Mouse (Mus musculus): Measurements from ENCODE around the gene 2310057N15Rik. TPM values are rescaled to one million over a fixed set of nuclear protein-coding genes. Genes with fewer than 3 reads are reported as not detected.
"Not testable (repeated sequence)": the region's sequence is repeated elsewhere in the genome, so short reads cannot be mapped to it uniquely, and the experiment has no call there.

The 2310057N15Rik gene
- not detected in 2 replicates for polyA plus RNA-seq (2015; fragmentation: Nextera tagmentation; extraction: Ambion mirVana)

DNA sequence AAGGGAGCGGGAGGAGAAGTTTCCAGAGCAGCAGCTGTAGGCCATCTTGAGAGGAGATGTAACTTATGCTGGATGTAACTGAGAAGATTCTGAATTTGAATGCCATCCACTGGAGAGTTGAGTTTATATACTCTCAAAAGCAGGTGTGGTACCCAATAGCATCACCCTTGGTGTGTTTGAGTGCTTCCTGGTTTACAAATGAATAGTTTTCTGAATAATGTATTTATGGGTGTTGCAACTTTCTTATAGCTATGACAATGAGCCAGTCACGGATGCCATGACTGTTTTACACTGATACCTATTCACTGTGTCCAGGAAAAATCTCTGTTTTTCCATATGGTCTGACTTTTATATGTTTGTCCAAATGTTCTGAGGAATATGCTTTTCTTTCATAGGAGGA, at the start of gene 2310057N15Rik:
Gene 2310057N15Rik, minus strand, starts transcription at position 101 of the 400 bp plus-strand sequence.
- H3K9me3 ChIP-seq (replicated peaks): no peaks in the 10 kb centered on the region; the same call in 1 of the 2 replicates
- H3K27me3 ChIP-seq: no peaks in the 10 kb centered on the region
- 77% methylated on average over 2 of the region's 2 CpGs for WGBS
- H3K4me2 ChIP-seq: no peak within 1 kb of the TSS
- no peaks in the 10 kb centered on the region for H3K4me1 ChIP-seq (replicated peaks)
- no peak within 1 kb of the TSS for H3K9ac ChIP-seq
- no peak within 1 kb of the TSS for H3K27ac ChIP-seq
- ATAC-seq (replicated peaks; ENCODE audit: insufficient number of reproducible peaks, insufficient read depth, low FRiP score, low read depth): no peak
- no peak within 1 kb of the TSS for H3K4me3 ChIP-seq
- no peaks in the 10 kb centered on the region for H3K36me3 ChIP-seq

- 73% methylated on average over 3 of the region's 3 CpGs for WGBS
- ATAC-seq (replicated peaks; ENCODE audit: insufficient number of reproducible peaks, insufficient read depth, low FRiP score, low read depth): no peak
- no peaks in the 10 kb centered on the region for H3K4me1 ChIP-seq (replicated peaks)
- no peak overlapping the region for H3K9ac ChIP-seq
- H3K27ac ChIP-seq: no peak overlapping the region
- H3K27me3 ChIP-seq: no peaks in the 10 kb centered on the region
- no peaks in the 10 kb centered on the region for H3K9me3 ChIP-seq (replicated peaks)
- H3K36me3 ChIP-seq: no peaks in the 10 kb centered on the region
- no peak overlapping the region for H3K4me3 ChIP-seq
- no peak overlapping the region for H3K4me2 ChIP-seq
These were observed 49.7 kb upstream of the 2310057N15Rik start for GRCm38 (mm10) chr16:88823736-88824135.

- Histone ChIP-seq H3K27ac (no peak within 1 kb of the TSS), H3K9me3 (replicated peaks) (no peaks in the 10 kb centered on the region), H3K4me1 (replicated peaks) (no peaks in the 10 kb centered on the region), H3K27me3 (no peaks in the 10 kb centered on the region), H3K4me3 (no peak within 1 kb of the TSS), H3K9ac (no peak within 1 kb of the TSS), H3K36me3 (no peaks in the 10 kb centered on the region), H3K4me2 (no peak within 1 kb of the TSS)
- no peak for ATAC-seq (replicated peaks; ENCODE audit: insufficient number of reproducible peaks, insufficient read depth, low FRiP score, low read depth)
- 74% methylated on average over 3 of the region's 3 CpGs for WGBS
These were observed 46.1 kb upstream of the 2310057N15Rik start, which contains the start of gene Krtap15 for GRCm38 (mm10) chr16:88820066-88820465. Gene Krtap15, plus strand, starts transcription at chr16:88820215.

DNA sequence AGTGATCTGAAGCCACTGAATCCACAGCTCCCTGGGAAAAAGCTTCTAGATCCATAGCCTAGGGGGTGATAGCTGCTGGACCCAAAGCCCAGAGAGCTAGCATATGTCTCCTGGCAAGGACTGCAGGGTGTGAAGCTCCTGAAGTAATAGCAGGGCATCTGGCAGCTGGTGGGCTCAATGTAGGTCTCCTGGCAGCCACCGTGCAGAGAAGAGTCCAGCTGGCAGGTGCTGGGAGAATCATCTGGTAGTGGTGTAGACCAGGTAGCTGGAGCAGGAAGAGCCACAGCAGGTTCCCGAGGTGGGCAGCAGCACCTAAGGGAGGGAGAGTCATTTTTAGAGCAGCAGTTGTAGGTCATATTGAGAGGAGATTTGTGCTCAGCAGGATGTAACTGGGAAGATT, 37.8 kb upstream of the 2310057N15Rik start, which contains the start of gene Gm20741:
Gene Gm20741, minus strand, starts transcription at position 394 of the 400 bp plus-strand sequence.
- Histone ChIP-seq H3K36me3 (no peaks in the 10 kb centered on the region), H3K27me3 (no peaks in the 10 kb centered on the region), H3K9ac (no peak within 1 kb of the TSS), H3K27ac (no peak within 1 kb of the TSS), H3K4me3 (no peak within 1 kb of the TSS), H3K9me3 (replicated peaks) (no peaks in the 10 kb centered on the region), H3K4me1 (replicated peaks) (no peaks in the 10 kb centered on the region), H3K4me2 (no peak within 1 kb of the TSS)
- ATAC-seq (replicated peaks; ENCODE audit: insufficient number of reproducible peaks, insufficient read depth, low FRiP score, low read depth): no peak
- 58% methylated on average over 2 of the region's 2 CpGs for WGBS

DNA sequence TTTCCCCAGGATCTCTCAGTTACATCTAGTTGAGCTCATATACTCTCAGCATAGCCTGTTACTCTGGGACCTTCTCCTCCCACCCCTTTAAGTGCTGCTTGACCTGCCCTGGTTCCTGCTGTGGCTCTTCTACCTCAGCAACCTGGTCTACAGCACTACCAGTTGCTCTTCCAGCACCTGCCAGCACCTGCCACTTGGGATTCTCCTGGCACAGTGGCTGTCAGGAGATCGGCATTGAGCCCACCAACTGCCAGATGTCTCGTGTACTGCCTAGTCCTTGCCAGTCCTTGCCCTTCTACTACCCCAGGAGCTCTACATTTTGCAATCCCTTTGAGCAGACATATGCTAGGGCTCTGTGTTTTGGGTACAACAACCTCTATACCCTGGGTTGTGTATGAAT, 12.8 kb upstream of the 2310057N15Rik start:
- no peaks in the 10 kb centered on the region for H3K27me3 ChIP-seq
- H3K4me2 ChIP-seq: no peak overlapping the region
- no peak overlapping the region for H3K9ac ChIP-seq
- 78% methylated on average over 2 of the region's 2 CpGs for WGBS
- no peaks in the 10 kb centered on the region for H3K9me3 ChIP-seq (replicated peaks)
- H3K27ac ChIP-seq: no peak overlapping the region
- H3K4me3 ChIP-seq: no peak overlapping the region
- ATAC-seq (replicated peaks; ENCODE audit: insufficient number of reproducible peaks, insufficient read depth, low FRiP score, low read depth): no peak
- H3K36me3 ChIP-seq: no peaks in the 10 kb centered on the region
- no peaks in the 10 kb centered on the region for H3K4me1 ChIP-seq (replicated peaks)

DNA sequence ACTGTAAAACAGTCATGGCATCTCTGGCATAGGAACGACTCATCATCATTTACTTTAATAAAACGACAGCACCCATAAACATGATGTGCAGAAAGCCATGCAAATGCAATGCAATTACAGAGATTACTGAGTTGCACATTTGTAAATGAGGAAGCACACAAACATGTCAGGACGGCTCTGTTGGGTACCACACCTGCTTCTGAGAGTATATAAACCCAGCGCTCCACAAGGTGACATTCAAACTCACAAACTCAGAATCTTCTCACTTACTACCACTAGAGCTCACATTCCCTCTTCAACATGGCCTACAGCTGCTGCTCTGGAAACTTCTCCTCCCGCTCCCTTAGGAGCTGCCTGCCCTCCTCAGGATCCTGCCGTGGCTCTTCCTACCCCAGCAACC, 3.6 kb upstream of the 2310057N15Rik start, which contains the start of gene Gm5965:
Gene Gm5965, plus strand, starts transcription at position 301 of the 400 bp plus-strand sequence.
- Histone ChIP-seq H3K9ac (no peak within 1 kb of the TSS), H3K4me2 (no peak within 1 kb of the TSS), H3K36me3 (no peaks in the 10 kb centered on the region), H3K4me3 (no peak within 1 kb of the TSS), H3K27me3 (no peaks in the 10 kb centered on the region), H3K4me1 (replicated peaks) (no peaks in the 10 kb centered on the region), H3K27ac (no peak within 1 kb of the TSS), H3K9me3 (replicated peaks) (no peaks in the 10 kb centered on the region; the same call in 1 of the 2 replicates)
- ATAC-seq (replicated peaks; ENCODE audit: insufficient number of reproducible peaks, insufficient read depth, low FRiP score, low read depth): no peak
- WGBS: 77% methylated on average over 6 of the region's 6 CpGs

- H3K4me1 ChIP-seq (replicated peaks); H3K4me3 ChIP-seq; H3K36me3 ChIP-seq; ATAC-seq (replicated peaks; ENCODE audit: insufficient number of reproducible peaks, insufficient read depth, low FRiP score, low read depth); H3K27me3 ChIP-seq; H3K27ac ChIP-seq; H3K4me2 ChIP-seq; H3K9me3 ChIP-seq (replicated peaks); H3K9ac ChIP-seq: not testable (repeated sequence)
- WGBS: 75% methylated on average over 3 of the region's 3 CpGs
These were observed 15.5 kb downstream of the 2310057N15Rik start, which contains the start of gene 2310034C09Rik for GRCm38 (mm10) chr16:88758547-88758946. Gene 2310034C09Rik, plus strand, starts transcription at chr16:88758847.

DNA sequence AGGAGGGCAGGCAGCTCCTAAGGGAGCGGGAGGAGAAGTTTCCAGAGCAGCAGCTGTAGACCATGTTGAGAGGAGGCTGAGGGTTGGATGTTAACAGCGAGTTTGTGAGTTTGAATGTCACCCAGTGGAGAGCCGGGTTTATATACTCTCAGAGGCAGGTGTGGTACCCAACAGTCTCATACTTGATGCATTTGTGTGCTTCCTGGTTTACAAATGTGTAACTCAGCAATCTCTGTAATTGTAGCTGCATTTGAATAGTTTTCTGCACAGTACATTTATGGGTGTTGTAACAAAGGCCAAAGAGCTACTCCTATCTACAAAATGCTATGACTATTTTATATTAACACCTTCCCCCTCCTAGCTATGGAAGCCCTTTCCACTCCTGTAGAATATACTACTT, 22.5 kb downstream of the 2310057N15Rik start, which contains the start of gene Krtap13:
Gene Krtap13, minus strand, starts transcription at position 101 of the 400 bp plus-strand sequence.
- not testable (repeated sequence) for H3K9me3 ChIP-seq (replicated peaks); H3K27me3 ChIP-seq; ATAC-seq (replicated peaks; ENCODE audit: insufficient number of reproducible peaks, insufficient read depth, low FRiP score, low read depth); H3K27ac ChIP-seq; H3K4me3 ChIP-seq; H3K36me3 ChIP-seq; H3K4me2 ChIP-seq; H3K9ac ChIP-seq; H3K4me1 ChIP-seq (replicated peaks)
- WGBS: 81% methylated on average over 3 of the region's 3 CpGs

DNA sequence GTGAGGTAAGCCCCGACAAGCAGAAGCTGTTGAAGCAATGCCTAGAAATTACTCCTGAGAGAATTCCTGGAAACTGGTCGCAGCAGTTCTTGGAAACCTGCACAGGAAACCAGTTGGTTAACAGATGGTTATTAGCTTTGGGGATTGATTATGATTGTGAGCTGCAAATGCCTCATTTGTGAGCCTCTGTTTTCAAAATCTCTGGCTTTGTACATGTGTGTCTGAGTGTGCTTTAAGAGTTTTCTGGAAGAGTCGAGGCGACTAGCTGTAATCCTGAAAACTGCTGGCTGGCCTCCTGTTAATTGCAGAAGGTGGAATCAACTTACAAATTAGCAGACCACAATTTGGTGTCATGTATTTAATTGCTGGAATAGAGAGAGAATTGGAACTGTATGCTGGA, 26.1 kb downstream of the 2310057N15Rik start:
- Histone ChIP-seq H3K27ac (no peak overlapping the region), H3K4me1 (replicated peaks) (no peaks in the 10 kb centered on the region), H3K4me3 (no peak overlapping the region), H3K4me2 (no peak overlapping the region), H3K9me3 (replicated peaks) (no peaks in the 10 kb centered on the region), H3K27me3 (no peaks in the 10 kb centered on the region), H3K9ac (no peak overlapping the region), H3K36me3 (no peaks in the 10 kb centered on the region)
- ATAC-seq (replicated peaks; ENCODE audit: insufficient number of reproducible peaks, insufficient read depth, low FRiP score, low read depth): no peak
- 64% methylated on average over 4 of the region's 4 CpGs for WGBS

GRCm38 (mm10) chr16:88744750-88745340, 29.2 kb downstream of the 2310057N15Rik start:
- Histone ChIP-seq H3K4me2 (no peak overlapping the region), H3K9me3 (replicated peaks) (no peaks in the 10 kb centered on the region), H3K9ac (no peak overlapping the region), H3K4me3 (no peak overlapping the region), H3K4me1 (replicated peaks) (no peaks in the 10 kb centered on the region), H3K36me3 (no peaks in the 10 kb centered on the region), H3K27ac (no peak overlapping the region), H3K27me3 (no peaks in the 10 kb centered on the region)
- WGBS: 72% methylated on average over 4 of the region's 4 CpGs
- ATAC-seq (replicated peaks; ENCODE audit: insufficient number of reproducible peaks, insufficient read depth, low FRiP score, low read depth): no peak

GRCm38 (mm10) chr16:88735391-88735790, 38.6 kb downstream of the 2310057N15Rik start:
- WGBS: 46% methylated on average over 2 of the region's 2 CpGs
- Histone ChIP-seq H3K4me2 (no peak overlapping the region), H3K9ac (no peak overlapping the region), H3K27ac (no peak overlapping the region), H3K36me3 (no peaks in the 10 kb centered on the region), H3K9me3 (replicated peaks) (no peaks in the 10 kb centered on the region), H3K4me1 (replicated peaks) (no peaks in the 10 kb centered on the region), H3K27me3 (no peaks in the 10 kb centered on the region), H3K4me3 (no peak overlapping the region)
- no peak for ATAC-seq (replicated peaks; ENCODE audit: insufficient number of reproducible peaks, insufficient read depth, low FRiP score, low read depth)

DNA sequence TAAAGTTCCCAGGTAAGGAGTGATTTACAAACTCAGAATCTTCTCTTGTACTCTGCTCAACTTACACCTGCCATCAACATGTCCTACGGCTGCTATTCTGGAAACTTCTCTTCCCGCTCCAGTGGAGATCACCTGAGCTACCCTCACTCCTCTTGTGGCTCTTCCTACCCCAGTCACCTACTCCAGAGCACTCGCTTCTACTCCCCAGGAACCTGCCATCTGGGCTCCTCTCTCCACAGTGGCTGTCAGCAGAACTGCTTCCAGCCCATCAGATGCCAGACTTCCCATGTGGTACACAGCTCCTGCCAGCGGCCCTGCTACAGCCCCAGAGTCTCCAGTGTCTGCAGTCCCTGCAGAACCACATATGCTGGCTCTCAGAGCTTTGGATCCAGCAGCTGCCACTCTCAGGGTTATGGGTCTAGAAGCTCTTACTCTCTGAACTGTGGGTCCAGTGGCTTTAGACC, 45.2 kb downstream of the 2310057N15Rik start, which contains the start of gene Krtap13-1:
Gene Krtap13-1, plus strand, starts transcription at position 51 of the 464 bp plus-strand sequence.
- no peaks in the 10 kb centered on the region for H3K9me3 ChIP-seq (replicated peaks)
- H3K4me1 ChIP-seq (replicated peaks): no peaks in the 10 kb centered on the region
- no peak within 1 kb of the TSS for H3K4me3 ChIP-seq
- H3K27me3 ChIP-seq: no peaks in the 10 kb centered on the region
- 69% methylated on average over 4 of the region's 4 CpGs for WGBS
- H3K4me2 ChIP-seq: no peak within 1 kb of the TSS
- H3K27ac ChIP-seq: no peak within 1 kb of the TSS
- ATAC-seq (replicated peaks; ENCODE audit: insufficient number of reproducible peaks, insufficient read depth, low FRiP score, low read depth): no peak; the same call in 1 of the 2 replicates
- H3K9ac ChIP-seq: no peak within 1 kb of the TSS
- H3K36me3 ChIP-seq: no peaks in the 10 kb centered on the region
